Mouse (Mus musculus) thymus, postnatal 4 days (tissue): ENCODE measurements around the gene Ucn3.

Experiments
- DNase-seq: peaks from one replicate; pipeline ENCODE4 v3.0.0; 2021

Gene Ucn3

DNA sequence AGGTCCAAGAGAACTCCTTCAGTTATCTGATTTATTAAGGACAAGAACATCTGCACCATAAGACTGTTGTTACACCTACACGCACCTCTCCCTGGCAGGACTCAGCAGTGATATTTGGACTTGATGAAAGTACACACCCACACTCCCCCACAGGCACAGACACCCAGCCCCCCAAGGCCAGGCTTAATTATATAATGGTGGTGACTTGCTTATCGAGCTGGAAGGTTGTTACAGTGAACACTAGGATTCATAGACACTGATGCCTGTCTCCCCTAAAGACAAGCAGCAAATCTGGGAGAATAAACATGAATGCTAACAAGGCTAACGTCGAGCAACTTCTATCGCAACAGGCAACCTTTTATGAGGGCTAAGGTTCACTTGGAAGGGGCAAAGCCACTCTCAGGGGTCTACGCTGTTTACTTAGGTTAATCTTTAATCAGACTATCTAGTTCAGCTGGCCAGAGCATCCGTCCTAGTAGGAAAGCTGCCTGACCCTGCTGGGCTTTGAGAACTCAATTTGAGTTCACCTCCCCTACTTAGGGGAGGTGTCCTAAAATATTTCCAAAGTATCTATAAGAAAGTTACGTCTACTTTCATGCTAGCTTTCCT, 53.6 kb downstream of the Ucn3 start:
- DNase-seq = no peak
